Mouse (Mus musculus) cerebellum, adult 18-20 months (tissue): Measurements from ENCODE around the gene Fam114a2.
A peak's percentile ranks its signal among the peaks of the same experiment; 100 is the strongest.

Experiments
- DNase-seq, 2 experiments: peaks; one replicate each; pipeline ENCODE4 v3.0.0; 2021

Fam114a2 gene

GRCm38 (mm10) chr11:57518751-57519148 lies 333 bp upstream of the Fam114a2 start:
- no peak for DNase-seq

GRCm38 (mm10) chr11:57516946-57517441 lies 1.4 kb downstream of the Fam114a2 start:
- DNase-seq = no peak

GRCm38 (mm10) chr11:57515218-57515617 lies 3.2 kb downstream of the Fam114a2 start:
- DNase-seq = no peak

- no peak for DNase-seq
Observed at GRCm38 (mm10) chr11:57506899-57507298, 11.5 kb downstream of the Fam114a2 start.

GRCm38 (mm10) chr11:57503155-57503554 lies 15.3 kb downstream of the Fam114a2 start:
- no peak for DNase-seq

GRCm38 (mm10) chr11:57498215-57498614 lies 20.2 kb downstream of the Fam114a2 start:
- DNase-seq = no peak

- DNase-seq = no peak
Observed at GRCm38 (mm10) chr11:57497701-57498100, 20.7 kb downstream of the Fam114a2 start.

GRCm38 (mm10) chr11:57496462-57497039 lies 21.9 kb downstream of the Fam114a2 start:
- DNase-seq = no peak

- DNase-seq = no peak
Observed at GRCm38 (mm10) chr11:57488436-57488835, 30.0 kb downstream of the Fam114a2 start.

GRCm38 (mm10) chr11:57478077-57478476 lies 40.3 kb downstream of the Fam114a2 start:
- DNase-seq = no peak

GRCm38 (mm10) chr11:57475119-57475518 lies 43.3 kb downstream of the Fam114a2 start:
- DNase-seq = peak; percentile 45 to 54

- DNase-seq = no peak
Observed at GRCm38 (mm10) chr11:57474296-57474941, 44.0 kb downstream of the Fam114a2 start.

GRCm38 (mm10) chr11:57470979-57471378 lies 47.4 kb downstream of the Fam114a2 start:
- no peak for DNase-seq

GRCm38 (mm10) chr11:57470056-57470455 lies 48.4 kb downstream of the Fam114a2 start:
- DNase-seq = no peak

- DNase-seq = no peak
Observed at GRCm38 (mm10) chr11:57468706-57469105, 49.7 kb downstream of the Fam114a2 start.

- DNase-seq = peak; percentile 29 to 64
Observed at GRCm38 (mm10) chr11:57467159-57468110, 51.0 kb downstream of the Fam114a2 start.

- no peak for DNase-seq
Observed at GRCm38 (mm10) chr11:57465844-57466243, 52.6 kb downstream of the Fam114a2 start.

- DNase-seq = no peak
Observed at GRCm38 (mm10) chr11:57465025-57465424, 53.4 kb downstream of the Fam114a2 start.

- peak; percentile 35 to 40 for DNase-seq
Observed at GRCm38 (mm10) chr11:57459759-57460158, 58.7 kb downstream of the Fam114a2 start.

- no peak for DNase-seq
Observed at GRCm38 (mm10) chr11:57454421-57454820, 64.0 kb downstream of the Fam114a2 start.

- DNase-seq = no peak
Observed at GRCm38 (mm10) chr11:57445237-57445962, 73.0 kb downstream of the Fam114a2 start.

- DNase-seq = no peak
Observed at GRCm38 (mm10) chr11:57434153-57434552, 84.3 kb downstream of the Fam114a2 start.
